Mouse (Mus musculus) hindlimb bud, embryonic 11.5 days (tissue): ENCODE results near the gene Dync1li1.
"Not testable (repeated sequence)": the region's sequence is repeated elsewhere in the genome, so short reads cannot be mapped to it uniquely, and the experiment has no call there.

Experiments
- DNase-seq: peaks from one replicate; pipeline ENCODE4 v3.0.0-alpha.2; 2012; ENCODE audit warnings: low read depth, low spot score; ENCODE audit errors: extremely low spot score

Gene Dync1li1

GRCm38 (mm10) chr9:114716677-114717331 lies 28.2 kb downstream of the Dync1li1 start:
- no peak for DNase-seq

GRCm38 (mm10) chr9:114727315-114727714 lies 38.7 kb downstream of the Dync1li1 start:
- DNase-seq: peak; percentile 46

- not testable (repeated sequence) for DNase-seq
Measured at GRCm38 (mm10) chr9:114728432-114728831, 39.8 kb downstream of the Dync1li1 start.

GRCm38 (mm10) chr9:114729911-114730805 lies 41.6 kb downstream of the Dync1li1 start:
- no peak for DNase-seq

DNA sequence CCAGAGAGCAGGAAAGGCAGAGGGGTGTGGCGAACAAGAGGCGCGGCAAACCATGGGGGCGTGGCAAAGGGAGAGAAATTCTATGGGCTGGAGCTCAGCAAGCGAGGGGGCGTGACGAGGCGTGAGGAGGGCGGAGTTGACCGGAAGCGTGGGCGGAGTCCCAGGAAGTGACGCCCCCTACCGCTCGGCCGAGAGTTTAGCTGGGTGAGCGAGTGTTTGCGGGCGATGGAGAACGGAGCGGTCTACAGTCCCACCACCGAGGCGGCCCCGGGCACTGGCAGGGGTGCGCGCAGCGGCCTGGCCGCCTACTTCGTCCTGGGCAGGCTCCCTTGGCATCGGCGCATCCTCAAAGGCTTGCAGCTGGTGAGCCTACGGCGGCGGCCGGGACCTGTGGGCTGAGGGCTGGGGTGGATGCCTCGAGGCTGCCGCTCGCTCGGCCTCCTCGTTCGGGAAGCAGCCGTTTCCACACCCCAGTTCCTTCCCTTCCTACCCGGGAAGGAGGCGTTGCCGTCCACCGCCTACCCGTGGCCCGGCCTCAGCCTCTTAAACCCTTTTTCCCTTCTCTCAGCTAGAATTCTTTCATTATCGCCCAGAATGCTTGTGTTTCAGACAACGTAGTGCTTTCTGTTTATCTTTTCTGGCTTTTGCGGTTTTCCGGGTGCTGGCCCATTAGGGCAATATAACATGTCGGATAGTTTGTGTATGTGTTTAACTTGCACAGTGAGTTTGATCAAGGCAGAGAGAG lies 42.6 kb downstream of the Dync1li1 start, which contains the start of gene Cmtm6:
Gene Cmtm6, plus strand, starts transcription at position 106 of the 745 bp plus-strand sequence.
- peak; percentile 82 for DNase-seq

DNA sequence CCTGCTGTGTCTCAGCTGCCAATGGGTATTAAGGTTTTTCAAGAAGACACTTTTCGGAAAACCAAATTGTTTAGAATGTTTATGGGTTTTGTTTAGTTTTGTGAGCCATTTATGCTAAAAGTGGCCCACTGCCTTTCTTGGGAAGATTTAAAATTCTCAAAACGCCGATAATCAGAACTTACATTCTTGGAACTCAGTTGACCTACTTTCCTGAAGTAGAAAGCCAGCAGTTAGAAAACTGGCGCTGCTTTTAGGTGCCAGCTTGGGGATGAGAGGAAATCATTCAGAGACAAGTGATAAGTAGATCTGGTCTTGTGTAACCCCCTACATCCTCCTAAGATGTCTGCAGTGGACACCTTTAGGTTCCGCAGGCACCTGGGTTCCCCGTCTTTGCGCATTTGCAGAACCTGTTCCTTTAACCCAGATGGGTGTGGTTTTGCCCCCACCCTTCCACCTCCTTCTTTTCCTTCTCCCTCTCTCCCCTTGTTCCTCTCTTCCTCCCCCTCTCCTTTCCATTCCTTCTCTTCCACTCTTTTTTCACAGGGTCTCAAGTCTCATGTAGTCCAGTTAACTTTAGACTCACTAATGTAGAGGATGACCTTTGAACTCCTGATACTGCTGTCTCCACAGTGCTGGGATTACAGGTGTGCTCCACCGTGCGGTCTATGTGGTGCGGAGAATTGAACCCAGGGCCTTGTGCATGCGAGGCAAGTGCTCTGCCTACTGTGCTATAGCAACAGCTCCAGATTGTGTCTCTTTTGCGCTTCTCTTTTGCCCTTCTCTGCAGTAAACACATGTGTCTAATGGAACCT lies 43.5 kb downstream of the Dync1li1 start:
- no peak for DNase-seq

- DNase-seq: no peak
Measured at GRCm38 (mm10) chr9:114733238-114733637, 44.6 kb downstream of the Dync1li1 start.

DNA sequence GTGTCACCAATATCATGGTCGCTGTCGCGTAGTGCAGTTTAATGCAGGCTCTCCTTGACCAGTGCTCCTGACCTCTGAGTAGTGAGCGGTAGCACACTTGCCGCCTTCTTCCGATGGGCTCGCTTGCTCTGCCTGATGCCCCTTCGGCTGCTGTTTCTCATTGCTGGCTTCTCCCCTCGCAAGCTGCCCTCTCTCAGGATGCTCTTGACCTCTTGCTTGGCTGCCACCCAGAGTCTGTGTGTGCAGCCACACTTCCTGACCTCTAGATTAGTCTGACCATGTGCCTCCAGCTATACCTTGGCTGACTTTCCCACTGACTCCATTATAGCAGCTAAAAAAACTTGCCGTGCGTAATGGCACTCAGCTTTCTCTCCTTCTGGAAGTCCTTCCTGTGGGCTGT lies 47.9 kb downstream of the Dync1li1 start:
- DNase-seq: no peak

DNA sequence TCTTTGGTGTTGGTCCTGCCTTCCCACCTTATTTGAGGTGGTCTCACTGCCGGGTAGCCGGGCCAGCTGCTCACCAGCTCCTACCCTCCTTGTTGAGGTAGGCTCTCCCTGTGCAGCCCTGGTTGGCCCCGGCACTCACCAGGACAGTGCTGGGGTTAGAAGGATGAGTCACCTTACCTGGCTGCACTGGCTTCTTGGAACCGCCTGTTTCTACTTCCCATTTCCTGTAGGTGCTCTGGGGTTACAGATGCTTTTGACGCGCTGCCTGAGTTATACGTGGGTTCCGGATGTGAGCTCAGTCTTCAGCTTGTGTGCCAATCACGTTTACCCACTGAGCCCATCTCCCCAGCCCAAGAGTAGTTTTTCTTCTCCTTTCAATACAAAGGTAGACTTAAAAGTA lies 51.7 kb downstream of the Dync1li1 start:
- no peak for DNase-seq

DNA sequence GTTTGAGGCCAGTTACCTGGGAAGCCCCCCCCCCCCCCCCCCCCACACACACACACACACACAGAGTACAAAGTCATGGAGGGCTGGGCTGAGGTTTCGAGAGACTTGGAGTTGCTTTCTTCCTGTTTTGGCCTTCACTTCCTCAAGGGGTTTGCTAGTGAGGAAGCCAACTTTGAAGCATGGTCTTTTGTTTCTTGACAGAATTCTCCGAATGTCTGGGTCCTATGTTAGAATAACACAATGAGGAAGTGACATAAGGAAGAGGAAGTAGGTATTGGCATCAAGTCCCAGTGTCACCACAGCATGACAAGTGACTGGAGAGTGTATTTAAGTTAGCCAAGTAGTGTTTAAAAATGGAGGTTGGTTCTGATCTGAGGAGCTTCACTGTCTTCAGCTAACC lies 54.1 kb downstream of the Dync1li1 start:
- DNase-seq: no peak

GRCm38 (mm10) chr9:114745163-114745562 lies 56.6 kb downstream of the Dync1li1 start:
- DNase-seq: no peak

GRCm38 (mm10) chr9:114745654-114746053 lies 57.1 kb downstream of the Dync1li1 start:
- no peak for DNase-seq

DNA sequence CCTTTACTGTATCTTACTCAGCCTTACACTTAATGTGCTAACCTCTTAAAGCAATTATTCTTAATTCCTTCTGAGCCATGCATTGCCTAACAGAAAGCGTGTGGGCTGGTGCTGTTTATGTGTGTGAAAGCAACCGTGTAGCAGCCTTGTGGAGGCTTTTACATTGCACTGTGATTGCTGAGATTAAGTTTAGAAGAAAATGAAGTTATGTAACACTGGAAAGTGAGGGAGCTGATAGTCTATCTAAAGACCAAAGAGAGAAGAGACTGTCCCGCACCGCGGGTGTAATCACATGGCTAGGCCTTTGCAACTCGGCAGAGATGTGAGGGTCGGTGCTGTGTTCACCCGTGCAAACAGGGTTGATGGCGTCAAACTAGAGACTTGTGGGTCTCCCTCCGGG lies 58.4 kb downstream of the Dync1li1 start:
- no peak for DNase-seq

GRCm38 (mm10) chr9:114747466-114747865 lies 58.9 kb downstream of the Dync1li1 start:
- DNase-seq: no peak

GRCm38 (mm10) chr9:114751582-114751981 lies 63.0 kb downstream of the Dync1li1 start:
- no peak for DNase-seq

GRCm38 (mm10) chr9:114752311-114752710 lies 63.7 kb downstream of the Dync1li1 start:
- DNase-seq: no peak

- DNase-seq: no peak
Measured at GRCm38 (mm10) chr9:114752863-114753484, 64.4 kb downstream of the Dync1li1 start.

- DNase-seq: no peak
Measured at GRCm38 (mm10) chr9:114758272-114758671, 69.7 kb downstream of the Dync1li1 start.

DNA sequence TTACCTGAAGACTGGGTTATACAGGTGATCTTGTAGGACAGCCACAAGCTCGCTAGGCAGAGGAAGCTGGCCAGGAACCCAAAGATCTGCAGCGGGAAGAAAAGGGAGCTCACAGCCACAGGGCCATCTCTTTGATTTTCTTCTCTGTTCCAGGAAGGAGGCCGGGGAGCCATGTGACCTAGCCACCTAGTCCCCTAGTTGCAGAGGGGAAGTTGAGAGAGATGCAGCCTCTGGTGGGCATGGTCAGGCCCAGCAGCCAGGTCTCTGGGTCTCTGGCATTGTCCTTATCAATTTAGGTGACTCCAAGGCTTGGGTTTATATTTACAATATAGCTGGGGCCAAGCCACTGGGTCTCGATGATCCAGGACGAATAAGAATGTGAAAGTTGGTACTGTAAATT lies 70.2 kb downstream of the Dync1li1 start:
- DNase-seq: no peak

- DNase-seq: no peak
Measured at GRCm38 (mm10) chr9:114759886-114760285, 71.3 kb downstream of the Dync1li1 start.
